Mouse (Mus musculus) heart, adult 2 months (tissue): ENCODE data around the gene Purb.

Experiments
- CTCF ChIP-seq: fragments of 200-600 bp; IDR thresholded peaks from 2 replicates; pipeline ENCODE4 v1.8.1; 2022; ENCODE audit warnings: antibody characterized with exemption, mild to moderate bottlenecking, moderate library complexity
- EP300 ChIP-seq: fragments of 200-500 bp; IDR thresholded peaks from 2 replicates; pipeline ENCODE4 v1.6.1; 2011; ENCODE audit warnings: low read depth, low read length, control low read depth; ENCODE audit not compliant: insufficient read depth
- POLR2A ChIP-seq: fragments of 200-500 bp; IDR thresholded peaks from 2 replicates; pipeline ENCODE4 v1.6.1; 2011; ENCODE audit warnings: mild to moderate bottlenecking, low read depth, low read length, control low read depth; ENCODE audit not compliant: insufficient read depth

GRCm38 (mm10) chr11:6463159-6463837 is 12.4 kb downstream of the Purb start:
- TF ChIP-seq POLR2A (no peak), CTCF (no peak), EP300 (no peak)
